Comparison of ENCODE assay signal across 8 mouse cellular contexts in genomic region chr3:88142916-88143771, GRCm38 (mm10). TPM values are rescaled to one million over a fixed set of nuclear protein-coding genes. Genes with fewer than 3 reads are reported as not detected.
DNase-seq lines count a peak whose midpoint lies in the region; ATAC-seq and TF ChIP-seq lines count a peak whose summit lies in the region.

No protein-coding gene starts in this region.

- peaks cover 28% of the 10 kb centered on the region for H3K4me1 ChIP-seq in ES-Bruce4 (ENCODE audit: control insufficient read depth, insufficient read depth, low read length)
- H3K4me1 ChIP-seq in embryonic facial prominence, embryonic 15.5 days, result peaks cover 81% of the 10 kb centered on the region
- H3K4me1 ChIP-seq in heart, embryonic 12.5 days (replicated peaks), result peaks cover 71% of the 10 kb centered on the region
- peaks cover 71% of the 10 kb centered on the region for H3K4me1 ChIP-seq in kidney, embryonic 16.5 days (ENCODE audit: insufficient read depth, low read length)
- peaks cover 64% of the 10 kb centered on the region for H3K4me1 ChIP-seq in lung, embryonic 16.5 days (replicated peaks; ENCODE audit: control insufficient read depth, insufficient read depth, low read length)

- H3K4me3 ChIP-seq in ES-Bruce4 (ENCODE audit: low read depth, low read length), result peak overlapping the region; percentile 78
- H3K4me3 ChIP-seq in embryonic facial prominence, embryonic 15.5 days (replicated peaks), result peak overlapping the region; percentile 92
- H3K4me3 ChIP-seq in heart, embryonic 12.5 days, result peak overlapping the region; percentile 83
- peak overlapping the region; percentile 86 for H3K4me3 ChIP-seq in kidney, embryonic 16.5 days (ENCODE audit: low read length)
- H3K4me3 ChIP-seq in lung, embryonic 16.5 days (ENCODE audit: low read length), result peak overlapping the region; percentile 88

- no peak for TF ChIP-seq EP300 in ES-Bruce4 (IDR thresholded peaks at IDR 0.05; ENCODE audit: insufficient read depth, low read depth, low read length)

- peak overlapping the region; percentile 85 for H3K9ac ChIP-seq in ES-Bruce4 (ENCODE audit: low read depth, poor library complexity, severe bottlenecking)
- peak overlapping the region; percentile 87 for H3K9ac ChIP-seq in embryonic facial prominence, embryonic 15.5 days
- H3K9ac ChIP-seq in heart, embryonic 12.5 days, result peak overlapping the region; percentile 98
- peak overlapping the region; percentile 77 for H3K9ac ChIP-seq in kidney, embryonic 16.5 days (replicated peaks; ENCODE audit: low read length)
- H3K9ac ChIP-seq in lung, embryonic 16.5 days (ENCODE audit: low read length), result peak overlapping the region; percentile 90

- no peak for TF ChIP-seq CTCF in ES-Bruce4 (IDR thresholded peaks at IDR 0.05; ENCODE audit: low read depth, low read length)

- DNase-seq in adrenal gland, adult 8-10 months, result peak; percentile 83
- peak; percentile 35 for DNase-seq in ovary, postnatal 14 days (ENCODE audit: low spot score)

- ATAC-seq in embryonic facial prominence, embryonic 15.5 days (ENCODE audit: insufficient number of reproducible peaks, low FRiP score, low TSS enrichment, low read depth), result no peak
- ATAC-seq in heart, embryonic 12.5 days (ENCODE audit: insufficient number of reproducible peaks, low FRiP score), result peak; percentile 12; the same call in 1 of the 2 replicates
- peak; percentile 8; the same call in 1 of the 2 replicates for ATAC-seq in kidney, embryonic 16.5 days (ENCODE audit: low FRiP score, low TSS enrichment)
- 0 out of 2 replicates have a peak, but pooled peaks have one; percentile 1 for ATAC-seq in lung, embryonic 16.5 days (ENCODE audit: low read depth)
- ATAC-seq in activated CD4-positive, CD25-positive, alpha-beta regulatory T cell, adult 4 months, result no peak

- H3K27me3 ChIP-seq in ES-Bruce4 (ENCODE audit: control insufficient read depth, insufficient read depth, low read length, poor library complexity, severe bottlenecking), result no peaks in the 10 kb centered on the region
- H3K27me3 ChIP-seq in embryonic facial prominence, embryonic 15.5 days, result no peaks in the 10 kb centered on the region
- no peaks in the 10 kb centered on the region for H3K27me3 ChIP-seq in heart, embryonic 12.5 days (replicated peaks)
- no peaks in the 10 kb centered on the region for H3K27me3 ChIP-seq in kidney, embryonic 16.5 days (ENCODE audit: insufficient read depth, low read length)
- no peaks in the 10 kb centered on the region for H3K27me3 ChIP-seq in lung, embryonic 16.5 days (ENCODE audit: control insufficient read depth, insufficient read depth, low read depth, low read length)

- H3K36me3 ChIP-seq in ES-Bruce4 (ENCODE audit: control insufficient read depth, insufficient read depth, low read length, poor library complexity, severe bottlenecking), result no peaks in the 10 kb centered on the region
- no peaks in the 10 kb centered on the region for H3K36me3 ChIP-seq in embryonic facial prominence, embryonic 15.5 days
- H3K36me3 ChIP-seq in heart, embryonic 12.5 days, result no peaks in the 10 kb centered on the region
- H3K36me3 ChIP-seq in kidney, embryonic 16.5 days (ENCODE audit: insufficient read depth, low read length), result no peaks in the 10 kb centered on the region
- no peaks in the 10 kb centered on the region for H3K36me3 ChIP-seq in lung, embryonic 16.5 days (ENCODE audit: control insufficient read depth, insufficient read depth, low read length)

- TF ChIP-seq POLR2A in ES-Bruce4 (IDR thresholded peaks at IDR 0.05; ENCODE audit: insufficient read depth, low read length), result no peak

- H3K27ac ChIP-seq in ES-Bruce4 (ENCODE audit: insufficient read depth, low read length), result no peak overlapping the region
- H3K27ac ChIP-seq in embryonic facial prominence, embryonic 15.5 days (replicated peaks), result peak overlapping the region; percentile 100
- H3K27ac ChIP-seq in heart, embryonic 12.5 days (ENCODE audit: poor library complexity, severe bottlenecking), result peak overlapping the region; percentile 100
- peak overlapping the region; percentile 97 for H3K27ac ChIP-seq in kidney, embryonic 16.5 days (ENCODE audit: low read length)
- peak overlapping the region; percentile 99 for H3K27ac ChIP-seq in lung, embryonic 16.5 days (ENCODE audit: low read length)

- H3K9me3 ChIP-seq in ES-Bruce4 (replicated peaks; ENCODE audit: control insufficient read depth, insufficient read depth, low read length, poor library complexity, severe bottlenecking), result no peaks in the 10 kb centered on the region
- no peaks in the 10 kb centered on the region for H3K9me3 ChIP-seq in embryonic facial prominence, embryonic 15.5 days (replicated peaks)
- no peaks in the 10 kb centered on the region for H3K9me3 ChIP-seq in heart, embryonic 12.5 days (replicated peaks)
- H3K9me3 ChIP-seq in kidney, embryonic 16.5 days (ENCODE audit: low read length), result no peaks in the 10 kb centered on the region
- H3K9me3 ChIP-seq in lung, embryonic 16.5 days (ENCODE audit: control insufficient read depth, low read length), result no peaks in the 10 kb centered on the region

- WGBS in embryonic facial prominence, embryonic 15.5 days, result under 1% methylated on average over 33 of the region's 33 CpGs
- under 1% methylated on average over 33 of the region's 33 CpGs for WGBS in heart, embryonic 12.5 days
- WGBS in kidney, embryonic 16.5 days, result under 1% methylated on average over 33 of the region's 33 CpGs
- WGBS in lung, embryonic 16.5 days, result under 1% methylated on average over 33 of the region's 33 CpGs

- H3K4me2 ChIP-seq in embryonic facial prominence, embryonic 15.5 days (replicated peaks), result peak overlapping the region; percentile 95
- H3K4me2 ChIP-seq in heart, embryonic 12.5 days, result peak overlapping the region; percentile 78
- H3K4me2 ChIP-seq in kidney, embryonic 16.5 days (replicated peaks; ENCODE audit: low read depth, low read length), result peak overlapping the region; percentile 76
- H3K4me2 ChIP-seq in lung, embryonic 16.5 days (ENCODE audit: low read depth, low read length), result peak overlapping the region; percentile 71

RNA-seq across cellular contexts. Expression of gene Mef2d, which starts 1.0 kb away (rescaled TPM):
- 41.5 and 48.1 TPM in 2 replicates for polyA plus RNA-seq in ES-Bruce4 (2011; ENCODE audit: insufficient read depth, insufficient read length, low read depth, missing spikeins)
- 100 to 1,000 TPM in 1 of 4 experiments, 10 to 100 TPM in 3; 82.0 to 111 (median 89.0) TPM for total RNA-seq in adrenal gland, adult 8-10 months (2022)
- polyA plus RNA-seq in embryonic facial prominence, embryonic 15.5 days (2015; fragmentation: Nextera tagmentation; extraction: Ambion mirVana), result 31.0 and 31.1 TPM in 2 replicates
- polyA plus RNA-seq in heart, embryonic 12.5 days (2016; fragmentation: Nextera tagmentation; extraction: Ambion mirVana), result 53.5 and 56.6 TPM in 2 replicates
- 16.9 and 20.2 TPM in 2 replicates for polyA plus RNA-seq in kidney, embryonic 16.5 days (2015; fragmentation: Nextera tagmentation; extraction: Ambion mirVana)
- 19.9 and 22.9 TPM in 2 replicates for polyA plus RNA-seq in lung, embryonic 16.5 days (2015; fragmentation: Nextera tagmentation; extraction: Ambion mirVana)
- polyA plus RNA-seq in activated CD4-positive, CD25-positive, alpha-beta regulatory T cell, adult 4 months (2017; shearing (Covaris generic)), result 10 to 100 TPM; 24.3 to 24.5 TPM

Comparison
In these comparisons a context has a peak if more than half of its experiments do, and no peak if none do; other contexts are left out.
1. ATAC-seq: peak in heart, embryonic 12.5 days (single experiment), kidney, embryonic 16.5 days (single experiment) and lung, embryonic 16.5 days (single experiment); none in embryonic facial prominence, embryonic 15.5 days (single experiment) and activated CD4-positive, CD25-positive, alpha-beta regulatory T cell, adult 4 months (single experiment).
2. Peak in every context shown above with its lines, with median percentiles within 50 percentile points of each other: H3K4me3 ChIP-seq, H3K9ac ChIP-seq and H3K4me2 ChIP-seq.